Mouse (Mus musculus): ENCODE data around the gene Skap1.
A peak's percentile ranks its signal among the peaks of the same experiment; 100 is the strongest.

The Skap1 gene

DNA sequence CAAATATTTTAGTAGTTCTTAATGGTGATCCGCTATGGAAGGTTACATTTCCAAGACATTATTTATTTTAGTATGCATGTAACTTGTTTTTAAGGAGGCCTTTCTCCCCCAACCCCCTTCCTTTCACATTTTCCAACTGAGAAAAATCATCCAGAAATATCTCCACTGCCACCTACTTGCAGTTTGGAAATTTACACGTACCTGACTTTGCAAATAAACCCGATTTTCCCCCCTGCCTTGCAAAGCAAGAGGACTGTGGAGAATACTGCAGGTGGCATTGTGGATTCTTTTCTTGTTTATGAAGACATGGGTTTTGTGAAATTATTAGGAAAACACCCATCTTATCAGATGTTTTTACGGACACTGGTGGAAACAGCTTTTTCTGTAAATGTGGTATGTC lies 160.0 kb downstream of the Skap1 start:
- DNase-seq (ENCODE audit: low spot score) = no peak

GRCm38 (mm10) chr11:96629775-96630174 lies 165.4 kb downstream of the Skap1 start:
- DNase-seq (ENCODE audit: low spot score) = no peak

GRCm38 (mm10) chr11:96631521-96631920 lies 167.1 kb downstream of the Skap1 start:
- DNase-seq (ENCODE audit: low spot score) = peak; percentile 15

- no peak for DNase-seq (ENCODE audit: low spot score)
Measured at GRCm38 (mm10) chr11:96637927-96638326, 173.5 kb downstream of the Skap1 start.

GRCm38 (mm10) chr11:96639805-96640204 lies 175.4 kb downstream of the Skap1 start:
- no peak for DNase-seq (ENCODE audit: low spot score)

DNA sequence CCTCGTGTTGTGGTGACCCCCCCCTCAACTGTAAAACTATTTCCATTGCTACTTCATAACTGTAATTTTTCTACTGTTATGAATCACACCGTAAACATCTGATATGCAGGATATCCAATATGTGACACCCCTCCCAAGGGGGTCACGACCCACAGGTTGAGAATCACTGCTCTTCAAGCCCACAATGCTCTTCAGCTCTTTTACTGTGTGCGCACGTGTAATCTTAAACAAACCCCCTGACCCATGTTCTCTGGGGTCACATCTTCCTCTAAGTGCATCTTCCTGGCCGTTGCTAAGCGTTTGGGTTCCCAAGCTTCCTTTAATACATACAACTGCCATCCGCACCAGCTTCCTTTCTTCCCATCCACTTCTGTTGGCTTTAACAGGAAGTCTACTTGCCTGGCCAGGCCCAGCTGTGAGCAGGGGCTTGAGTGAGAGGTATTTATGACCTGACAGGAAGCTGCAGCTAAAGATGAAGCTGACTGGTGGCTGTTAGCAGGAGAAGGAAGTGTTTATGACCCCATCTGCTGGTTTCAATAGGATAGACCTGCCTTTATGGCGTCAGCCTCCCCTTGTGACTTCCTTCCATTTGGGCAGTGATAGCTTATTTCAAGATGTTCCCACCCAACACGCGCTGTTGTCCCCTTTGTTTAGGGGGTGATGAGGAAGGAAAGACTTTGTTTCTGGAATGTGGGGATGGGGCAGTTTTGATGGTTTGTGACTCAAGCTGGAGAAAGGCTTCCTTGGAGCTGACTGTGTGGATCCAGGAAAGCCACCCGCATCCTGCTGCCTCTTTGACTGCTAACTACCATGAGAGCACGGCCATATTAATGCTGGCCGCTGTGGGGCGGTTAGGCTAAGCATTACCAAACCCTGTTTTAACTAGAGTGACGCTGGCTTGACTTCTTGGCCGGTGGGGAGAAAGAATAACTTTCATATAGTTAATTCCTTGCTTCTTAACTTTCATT lies 178.1 kb downstream of the Skap1 start:
- DNase-seq (ENCODE audit: low spot score) = no peak

DNA sequence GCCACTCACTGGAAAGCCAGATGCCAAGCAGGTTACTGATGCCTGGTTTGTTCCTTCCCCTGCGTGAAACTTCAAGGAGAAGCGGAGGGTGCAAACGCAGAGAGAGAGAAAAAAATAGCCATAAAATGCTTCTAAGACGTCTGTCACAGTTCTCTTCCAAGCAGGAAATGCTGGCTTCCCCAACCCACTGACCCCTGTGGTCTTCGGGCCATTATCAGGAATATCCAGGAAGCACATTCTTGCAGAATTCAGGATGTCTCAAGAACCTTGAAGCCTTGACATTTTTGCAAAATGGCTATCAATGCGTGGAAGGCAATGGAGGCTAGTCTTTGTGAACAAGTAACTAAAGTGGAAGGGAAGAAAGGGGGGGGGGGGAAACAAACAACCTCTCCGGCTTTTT lies 180.6 kb downstream of the Skap1 start:
- no peak for DNase-seq (ENCODE audit: low spot score)

DNA sequence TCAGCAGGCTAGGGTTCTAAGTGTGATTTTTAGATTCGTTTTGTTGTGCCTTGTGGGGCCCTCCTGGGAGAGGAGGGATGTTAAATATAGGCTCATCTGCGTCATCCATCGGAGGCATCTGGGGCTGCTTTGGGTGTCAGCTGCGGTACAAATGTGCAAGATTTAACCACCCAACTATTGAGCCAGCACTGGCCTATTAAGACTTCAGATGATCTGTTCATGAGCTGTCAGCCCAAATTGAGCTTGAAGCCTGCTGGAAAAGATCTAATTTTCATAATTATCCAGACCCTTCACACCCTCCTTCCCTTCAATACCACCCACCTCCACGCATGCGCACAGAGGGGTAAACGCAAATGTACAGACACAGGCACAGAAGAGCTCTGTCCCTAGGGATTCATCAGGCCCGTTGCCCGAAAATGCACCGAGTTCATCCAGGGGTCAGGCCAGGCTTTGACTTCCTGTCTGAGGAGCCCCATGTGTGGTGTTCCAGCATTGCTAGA lies 181.2 kb downstream of the Skap1 start:
- no peak for DNase-seq (ENCODE audit: low spot score)

DNA sequence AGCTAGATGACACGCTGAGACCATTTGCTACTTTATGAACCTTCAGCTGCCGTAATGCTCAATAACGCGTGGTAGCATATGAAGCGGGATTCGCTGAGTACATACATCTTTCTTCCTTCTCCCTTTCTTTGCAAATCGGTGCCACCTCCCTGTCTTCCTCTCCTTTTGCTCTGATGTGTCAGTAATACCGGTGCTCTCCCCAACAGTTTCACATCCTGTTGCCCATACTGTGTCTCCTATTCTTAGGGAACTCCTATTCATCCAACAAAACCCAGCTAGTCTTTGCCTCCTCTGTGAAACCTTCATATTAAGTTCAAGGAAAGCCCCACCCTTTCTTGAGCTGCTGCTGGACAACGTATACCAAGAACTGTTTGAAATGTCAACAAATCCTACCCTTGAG lies 187.5 kb downstream of the Skap1 start:
- DNase-seq (ENCODE audit: low spot score) = no peak

- no peak for DNase-seq (ENCODE audit: low spot score)
Measured at GRCm38 (mm10) chr11:96653867-96654266, 189.5 kb downstream of the Skap1 start.

GRCm38 (mm10) chr11:96658420-96658819 lies 194.0 kb downstream of the Skap1 start:
- no peak for DNase-seq (ENCODE audit: low spot score)

- DNase-seq (ENCODE audit: low spot score) = no peak
Measured at GRCm38 (mm10) chr11:96666924-96667323, 202.5 kb downstream of the Skap1 start.

- DNase-seq (ENCODE audit: low spot score) = no peak
Measured at GRCm38 (mm10) chr11:96668367-96668766, 204.0 kb downstream of the Skap1 start.

- no peak for DNase-seq (ENCODE audit: low spot score)
Measured at GRCm38 (mm10) chr11:96673792-96674191, 209.4 kb downstream of the Skap1 start.

- DNase-seq (ENCODE audit: low spot score) = no peak
Measured at GRCm38 (mm10) chr11:96674786-96675365, 210.5 kb downstream of the Skap1 start.

DNA sequence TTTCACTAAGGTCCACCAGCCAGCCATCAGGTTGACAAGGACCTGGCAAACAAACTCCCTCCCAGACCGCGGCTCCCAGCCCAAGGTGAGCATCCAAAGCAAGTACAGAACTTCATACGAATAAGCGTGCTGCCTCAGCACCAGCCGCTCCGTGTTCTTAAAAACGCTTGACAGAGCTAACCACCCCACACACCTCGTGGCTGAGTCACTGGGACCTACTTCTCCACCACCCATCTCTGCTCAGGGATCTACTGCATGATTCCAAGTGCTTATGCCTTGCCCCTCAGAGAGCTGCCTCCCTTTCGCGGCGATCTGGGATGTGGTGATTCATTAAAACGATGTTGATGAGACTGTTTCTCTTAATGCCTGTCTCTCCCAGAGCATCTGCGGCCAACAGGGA lies 213.6 kb downstream of the Skap1 start:
- DNase-seq (ENCODE audit: low spot score) = no peak

GRCm38 (mm10) chr11:96679026-96679425 lies 214.6 kb downstream of the Skap1 start:
- DNase-seq (ENCODE audit: low spot score) = no peak

DNA sequence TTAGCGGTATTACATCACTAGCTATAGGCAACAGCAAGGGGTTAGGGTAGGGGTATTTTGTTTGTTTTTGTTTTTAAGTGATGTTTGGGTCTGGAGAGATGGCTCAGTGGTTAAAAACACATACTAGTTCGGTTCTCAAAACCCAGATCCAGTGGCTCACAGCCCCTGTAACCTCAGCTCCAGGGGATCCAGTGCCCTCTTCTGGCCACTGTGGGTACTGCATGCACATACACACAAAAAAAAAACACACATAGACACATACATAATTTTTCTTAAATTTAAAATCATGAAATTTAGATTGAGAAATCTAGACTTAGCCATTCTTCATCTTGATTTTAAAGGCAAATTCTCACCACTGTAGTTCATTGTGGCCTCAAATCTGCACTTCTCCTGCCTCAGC lies 221.0 kb downstream of the Skap1 start:
- DNase-seq (ENCODE audit: low spot score) = no peak

GRCm38 (mm10) chr11:96686713-96687280 lies 222.4 kb downstream of the Skap1 start:
- DNase-seq (ENCODE audit: low spot score) = no peak

GRCm38 (mm10) chr11:96692250-96692649 lies 227.9 kb downstream of the Skap1 start:
- no peak for DNase-seq (ENCODE audit: low spot score)

DNA sequence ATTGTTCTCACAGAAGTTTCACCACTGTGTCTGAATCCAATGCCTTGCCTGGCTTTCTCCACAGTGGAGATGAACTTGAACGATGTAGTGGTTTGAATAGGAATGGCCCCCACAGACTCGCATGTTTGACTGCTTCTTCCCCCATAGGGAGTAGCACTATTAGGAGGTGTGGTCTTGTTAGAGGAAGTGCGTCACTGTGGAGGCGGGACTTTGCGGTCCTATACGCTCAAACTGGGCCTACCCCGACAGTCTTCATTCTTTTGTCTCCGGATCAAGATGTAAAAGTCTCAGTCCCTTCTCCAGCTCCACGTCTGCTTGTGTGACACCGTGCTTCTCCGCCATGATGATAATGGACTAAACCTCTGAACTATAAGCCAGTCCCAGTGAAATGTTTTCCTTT lies 229.0 kb downstream of the Skap1 start:
- DNase-seq (ENCODE audit: low spot score) = no peak

- no peak for DNase-seq (ENCODE audit: low spot score)
Measured at GRCm38 (mm10) chr11:96694774-96695173, 230.4 kb downstream of the Skap1 start.

DNA sequence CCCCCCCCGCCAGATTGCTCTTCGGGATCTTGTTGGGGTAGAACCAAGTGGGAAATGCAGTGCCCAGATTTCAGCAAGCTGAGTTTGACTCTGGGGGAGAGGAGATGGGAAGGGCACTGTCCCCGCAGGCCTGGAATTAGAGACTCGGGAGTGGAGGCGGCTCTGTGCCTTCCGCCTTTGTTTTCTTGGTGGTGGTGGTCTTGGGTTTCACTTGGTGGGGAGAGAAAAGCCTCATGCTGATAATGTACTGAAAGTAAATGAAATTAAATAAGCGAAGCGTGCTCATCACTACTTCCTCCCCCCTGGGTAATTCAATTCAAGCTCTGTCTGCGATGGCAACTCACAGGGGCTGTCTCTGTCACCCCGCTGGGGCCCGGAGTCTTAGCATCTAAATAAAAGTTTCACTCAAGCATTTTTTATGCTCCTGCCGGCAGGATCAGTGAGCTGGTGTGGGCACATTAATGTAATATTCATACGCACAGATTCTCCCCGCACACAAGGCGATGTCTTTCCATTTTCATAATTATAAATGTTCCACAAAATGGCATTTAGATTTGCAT lies 231.9 kb downstream of the Skap1 start:
- DNase-seq (ENCODE audit: low spot score) = no peak
